Mouse (Mus musculus): Measurements from ENCODE around the gene Atp6v0d1. TPM values are rescaled to one million over a fixed set of nuclear protein-coding genes. Genes with fewer than 3 reads are reported as not detected.
"Not testable (repeated sequence)": the region's sequence is repeated elsewhere in the genome, so short reads cannot be mapped to it uniquely, and the experiment has no call there.

Atp6v0d1 gene
- 27.5 and 33.4 TPM in 2 replicates for total RNA-seq (2017)

DNA sequence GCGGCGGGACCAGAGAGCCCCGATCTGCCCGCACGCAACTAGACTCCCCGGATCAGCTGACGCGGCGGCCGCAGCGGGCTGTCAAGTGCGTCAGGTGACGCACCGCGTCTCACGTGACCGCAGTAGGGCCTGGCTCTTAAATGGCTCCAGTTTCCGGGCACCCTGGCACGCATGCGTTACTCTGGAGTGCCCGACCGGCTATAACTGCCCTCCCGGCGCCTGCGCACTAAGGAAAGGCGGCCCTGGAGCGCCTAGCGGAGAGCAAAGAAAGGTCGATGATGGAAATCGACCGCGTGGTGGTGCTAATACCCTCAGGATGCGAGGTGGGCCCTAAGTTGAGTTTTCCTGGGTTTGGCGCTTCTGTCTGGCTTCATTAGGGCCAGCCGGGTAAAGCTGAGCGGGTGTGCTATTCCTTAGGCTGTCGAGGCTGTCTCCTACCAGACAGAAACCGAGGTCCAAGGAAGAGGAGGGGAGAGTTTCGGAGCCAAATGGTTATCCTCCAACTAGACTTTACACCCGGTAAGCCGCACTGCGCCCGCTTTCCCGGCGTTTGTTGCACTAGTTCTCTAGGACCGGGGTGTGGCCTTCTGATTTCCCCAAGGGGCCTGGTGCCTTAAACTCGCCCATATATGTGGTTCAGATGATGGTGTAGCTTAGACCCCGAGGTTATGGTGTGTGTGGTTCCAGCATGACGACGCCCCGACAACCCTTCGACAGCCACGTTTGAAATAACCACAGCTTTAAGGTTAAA, at the start of gene Atp6v0d1:
Gene Atp6v0d1 (minus strand): TSS at position 96 of the 751 bp plus-strand sequence.
- ATAC-seq (replicated peaks; ENCODE audit: low read depth, poor library complexity, severe bottlenecking) = peak; percentile 82

DNA sequence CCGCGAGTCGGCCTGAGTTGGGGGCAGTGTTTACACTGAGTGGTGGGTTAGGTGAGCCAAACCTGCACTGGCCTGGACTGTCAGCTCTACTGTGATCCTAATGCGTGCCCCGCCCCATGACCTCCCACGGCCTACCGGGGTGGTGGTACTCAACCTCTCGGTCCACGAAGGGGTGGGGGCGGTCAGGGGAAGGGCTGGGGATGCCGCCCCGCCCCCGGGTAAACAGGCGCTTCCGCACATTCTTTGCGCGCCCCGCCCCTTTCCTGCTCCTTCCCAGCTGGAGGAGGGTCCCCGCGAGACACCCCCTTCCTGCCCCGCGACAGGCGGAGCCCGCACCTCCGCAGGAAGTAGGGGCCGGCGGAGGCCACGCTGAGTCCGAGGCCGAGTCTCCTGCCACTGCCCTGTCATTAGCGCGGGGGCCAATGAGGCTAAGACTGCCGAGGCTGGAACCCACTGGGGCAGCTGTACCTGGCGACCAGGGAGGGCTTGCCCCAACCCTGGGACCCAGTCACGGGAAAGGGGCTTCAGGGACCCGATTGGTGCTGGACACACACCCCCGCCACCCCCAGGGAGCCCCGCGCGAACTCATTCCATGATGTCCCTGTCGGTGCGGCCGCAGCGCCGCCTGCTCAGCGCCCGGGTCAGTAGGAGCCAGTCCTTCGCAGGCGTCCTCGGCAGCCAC, 48.1 kb upstream of the Atp6v0d1 start:
- peak; percentile 6 for ATAC-seq (replicated peaks; ENCODE audit: low read depth, poor library complexity, severe bottlenecking)

DNA sequence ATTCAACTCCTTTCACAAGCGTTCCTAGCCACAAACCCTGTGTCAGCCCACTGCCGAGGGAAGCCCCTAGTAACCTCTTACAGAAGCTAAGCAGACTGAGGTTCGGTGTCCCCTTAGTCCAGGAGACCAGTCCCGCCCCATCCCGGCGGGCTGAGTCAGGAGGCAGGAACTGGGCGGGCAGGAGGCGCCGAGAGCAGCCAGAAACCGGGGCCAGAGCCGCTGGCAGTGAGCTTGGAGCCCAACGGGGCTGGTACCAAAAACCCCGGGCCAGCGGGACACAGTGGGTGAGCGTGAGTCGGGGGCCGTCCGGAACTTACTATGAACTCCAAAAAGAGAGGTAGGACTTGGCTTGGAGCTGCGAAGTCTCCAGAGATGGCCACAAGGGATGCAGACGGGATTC, 47.2 kb upstream of the Atp6v0d1 start:
- no peak for ATAC-seq (replicated peaks; ENCODE audit: low read depth, poor library complexity, severe bottlenecking)

DNA sequence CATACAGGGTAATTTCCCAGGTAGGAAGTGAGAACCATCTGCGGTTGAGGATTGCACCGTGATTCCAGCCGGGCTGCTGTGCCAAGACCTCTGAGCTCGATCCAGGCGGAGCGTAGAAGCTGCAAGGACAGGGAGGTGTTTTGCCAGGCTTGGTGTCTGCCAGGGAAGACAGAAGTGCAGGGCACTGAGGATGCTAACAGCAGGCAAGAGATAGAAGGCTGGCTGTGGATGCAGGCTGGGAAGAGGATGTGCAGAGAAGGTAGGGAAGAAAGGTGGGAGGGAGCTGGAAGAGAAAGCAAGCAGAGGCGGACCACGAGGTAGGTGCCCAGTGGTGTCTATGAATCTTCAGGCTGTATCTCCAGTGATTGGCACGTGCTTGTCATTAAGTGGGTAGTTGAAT, 46.0 kb upstream of the Atp6v0d1 start:
- no peak for ATAC-seq (replicated peaks; ENCODE audit: low read depth, poor library complexity, severe bottlenecking)

DNA sequence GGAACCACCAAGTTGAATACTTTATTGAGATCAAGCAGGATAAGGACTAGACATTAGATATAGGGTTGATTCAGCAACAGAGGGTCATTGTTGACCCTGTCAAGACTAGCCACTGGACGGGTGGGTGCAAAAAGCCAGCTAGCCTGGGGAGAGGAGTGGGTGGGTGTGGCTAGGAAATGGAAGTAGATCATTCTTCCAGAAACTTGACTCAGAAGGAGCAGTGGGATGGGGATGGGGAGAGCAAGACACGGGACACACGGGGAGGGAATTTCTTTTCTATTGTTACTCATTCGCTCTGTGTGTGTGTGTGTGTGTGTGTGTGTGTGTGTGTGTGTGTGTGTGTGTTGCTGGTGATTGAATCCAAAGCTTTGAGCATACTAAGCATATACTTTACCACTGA, 43.9 kb upstream of the Atp6v0d1 start:
- ATAC-seq (replicated peaks; ENCODE audit: low read depth, poor library complexity, severe bottlenecking) = no peak

DNA sequence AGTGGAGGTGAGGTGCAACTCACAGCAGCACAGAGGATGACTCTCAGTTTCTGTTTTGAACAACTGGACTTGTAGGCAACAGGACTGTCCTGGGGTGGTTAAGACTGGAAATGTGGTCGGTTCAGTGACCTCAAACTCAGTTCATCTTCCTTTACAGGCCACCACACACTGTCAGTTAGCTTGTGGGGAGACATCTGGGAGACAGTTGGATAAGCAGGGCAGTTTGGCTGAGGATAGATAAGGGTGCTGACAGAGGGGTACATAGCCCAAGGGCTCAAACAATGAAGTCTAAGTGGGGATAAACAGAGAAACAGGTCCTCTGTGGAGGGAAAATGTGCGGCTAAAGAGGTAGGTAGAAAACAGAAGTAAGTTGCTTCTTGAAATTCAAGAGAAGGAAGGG, 43.5 kb upstream of the Atp6v0d1 start:
- ATAC-seq (replicated peaks; ENCODE audit: low read depth, poor library complexity, severe bottlenecking) = peak; percentile 60

DNA sequence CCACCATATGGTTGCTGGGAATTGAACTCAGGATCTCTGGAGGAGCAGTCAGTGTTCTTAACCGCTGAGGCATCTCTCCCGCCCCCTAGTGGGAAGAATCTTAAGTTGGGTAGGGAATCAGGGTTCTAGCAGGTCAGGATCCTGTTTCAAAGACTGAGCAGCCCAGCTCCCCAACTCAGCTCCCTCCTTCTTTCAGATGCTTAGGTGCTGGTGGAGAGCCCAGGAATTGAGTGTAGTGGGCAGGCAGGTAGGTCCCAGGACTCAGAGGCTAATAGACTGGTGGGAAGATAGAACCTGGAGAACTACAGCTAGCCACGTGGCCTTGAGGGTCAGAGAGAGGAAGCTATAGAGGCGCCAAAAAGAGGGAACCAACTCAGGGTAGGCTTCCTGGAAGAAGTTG, 41.8 kb upstream of the Atp6v0d1 start:
- no peak for ATAC-seq (replicated peaks; ENCODE audit: low read depth, poor library complexity, severe bottlenecking)

DNA sequence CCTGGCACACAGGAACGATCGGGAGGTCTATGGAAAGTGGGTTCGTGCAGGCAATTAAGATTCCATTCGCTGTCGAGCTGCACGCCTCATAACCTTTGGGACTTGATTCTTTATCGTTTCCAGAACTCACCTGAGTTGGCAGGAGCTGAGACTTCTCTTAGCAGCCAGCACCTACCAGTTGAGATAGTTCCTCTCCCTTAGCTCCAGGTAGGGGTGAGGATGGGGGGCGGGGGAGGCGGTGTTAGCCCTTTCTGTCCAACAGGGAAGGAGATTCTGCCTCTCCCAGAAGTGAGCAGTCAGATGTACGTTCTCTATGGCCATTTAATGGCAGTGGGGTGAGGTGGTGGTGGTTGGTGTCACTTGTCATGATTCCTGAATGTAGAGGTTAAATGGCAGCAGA, 41.2 kb upstream of the Atp6v0d1 start:
- ATAC-seq (replicated peaks; ENCODE audit: low read depth, poor library complexity, severe bottlenecking) = no peak

DNA sequence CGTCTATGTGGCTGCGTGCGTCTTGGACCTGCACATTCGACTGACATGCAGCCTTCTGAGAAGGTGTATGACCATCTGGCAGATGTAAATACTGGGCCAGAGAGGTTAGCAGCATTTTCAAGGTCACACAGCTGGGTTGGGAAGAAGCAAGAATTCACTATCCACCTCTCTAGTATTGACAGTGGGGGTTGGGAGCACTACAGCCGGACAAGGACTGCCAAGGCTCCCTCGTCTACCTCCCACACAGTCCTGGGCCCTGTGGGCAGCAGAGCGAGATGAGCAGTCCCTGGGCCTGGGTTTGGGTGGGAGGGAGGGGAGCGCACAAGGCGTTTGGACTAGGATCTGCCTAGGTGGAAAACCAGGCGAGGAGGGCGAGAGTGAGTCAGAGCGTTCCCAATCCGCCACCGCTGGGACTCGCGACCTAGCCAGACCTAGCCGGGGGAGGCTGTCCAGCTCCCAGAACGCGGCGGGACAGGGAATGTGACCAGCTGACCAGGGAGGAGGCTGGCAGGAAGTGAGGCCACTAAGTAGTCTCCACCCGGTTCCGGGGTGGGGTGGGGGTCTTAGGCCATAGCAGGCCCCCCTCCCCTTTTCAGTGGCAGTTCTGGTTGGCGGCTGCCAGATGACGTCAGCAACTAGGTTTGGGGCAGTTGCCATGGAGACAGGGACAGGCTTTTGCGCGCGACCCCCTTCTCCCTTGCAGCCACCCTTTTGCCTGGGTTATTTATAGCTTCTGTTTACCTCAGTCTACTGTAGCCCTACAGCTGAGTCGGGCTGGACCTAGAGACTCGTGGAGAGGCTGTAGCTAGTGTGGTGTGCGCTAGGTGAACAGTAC, 40.6 kb upstream of the Atp6v0d1 start:
- ATAC-seq (replicated peaks; ENCODE audit: low read depth, poor library complexity, severe bottlenecking) = peak; percentile 30

DNA sequence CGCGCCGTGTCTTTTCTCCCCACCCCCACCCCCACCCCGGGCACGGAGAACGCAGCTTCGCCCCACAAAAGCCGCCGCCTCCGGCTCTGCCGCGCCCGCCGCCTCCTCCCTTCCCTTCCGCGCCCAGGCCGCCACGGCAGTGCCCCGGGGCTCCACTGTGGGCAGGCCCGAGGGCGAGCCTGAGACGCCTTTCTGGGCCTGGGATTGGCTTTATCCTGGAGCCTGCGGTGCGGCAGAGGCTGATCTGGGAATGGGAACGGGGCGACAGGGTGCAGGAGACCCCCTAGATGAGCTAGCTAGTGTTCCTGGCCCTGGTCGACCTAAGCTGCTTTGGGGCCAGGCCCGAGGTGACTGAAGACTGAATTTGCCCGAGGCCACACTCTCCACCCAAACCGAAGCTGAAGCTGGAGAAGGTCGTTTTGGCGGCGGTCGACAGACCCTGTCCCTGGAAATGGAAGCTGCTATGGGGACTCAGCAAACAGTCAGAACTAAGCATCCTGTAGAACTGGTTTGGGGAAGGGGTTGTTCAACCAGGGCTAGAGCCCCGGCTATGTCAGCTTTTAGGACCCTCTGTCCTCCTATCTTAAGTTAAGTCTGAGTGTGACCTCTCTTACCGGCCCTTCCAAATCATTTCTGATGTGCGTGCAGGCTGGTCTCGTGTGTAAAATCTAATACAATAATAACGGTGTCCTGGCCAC, 39.8 kb upstream of the Atp6v0d1 start:
- ATAC-seq (replicated peaks; ENCODE audit: low read depth, poor library complexity, severe bottlenecking) = no peak

DNA sequence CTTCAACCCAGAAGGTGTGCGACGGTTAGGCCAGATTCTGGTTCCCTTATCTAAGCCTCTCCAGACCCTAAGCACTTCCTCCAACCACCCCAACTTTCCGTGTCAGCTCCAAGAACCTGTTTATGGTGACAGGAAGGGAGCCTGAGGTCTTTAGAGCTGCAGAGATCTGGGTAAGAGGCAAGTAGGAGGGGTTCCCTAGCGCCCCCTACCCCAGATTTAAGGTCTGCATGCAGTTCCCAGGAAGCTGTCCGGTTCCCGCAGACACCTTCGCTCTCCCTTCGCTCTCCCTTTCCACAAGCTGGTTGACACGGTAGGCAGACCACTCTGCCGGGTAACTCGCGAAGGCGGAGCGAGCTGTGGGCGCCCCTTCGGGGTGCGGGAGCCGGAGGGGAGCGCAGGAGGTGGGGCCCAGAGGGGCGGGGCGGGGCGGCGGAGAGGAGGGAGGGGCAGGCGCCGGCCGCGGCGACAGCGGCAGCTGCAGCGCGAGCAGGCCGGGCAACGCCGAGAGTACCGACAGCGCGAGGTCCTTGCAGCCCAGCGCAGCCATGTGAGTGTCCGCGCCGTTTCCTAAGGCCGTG, 39.0 kb upstream of the Atp6v0d1 start, which contains the start of gene Ripor1:
Gene Ripor1 (plus strand): TSS at position 452 of the 578 bp plus-strand sequence.
- ATAC-seq (replicated peaks; ENCODE audit: low read depth, poor library complexity, severe bottlenecking) = peak; percentile 55

DNA sequence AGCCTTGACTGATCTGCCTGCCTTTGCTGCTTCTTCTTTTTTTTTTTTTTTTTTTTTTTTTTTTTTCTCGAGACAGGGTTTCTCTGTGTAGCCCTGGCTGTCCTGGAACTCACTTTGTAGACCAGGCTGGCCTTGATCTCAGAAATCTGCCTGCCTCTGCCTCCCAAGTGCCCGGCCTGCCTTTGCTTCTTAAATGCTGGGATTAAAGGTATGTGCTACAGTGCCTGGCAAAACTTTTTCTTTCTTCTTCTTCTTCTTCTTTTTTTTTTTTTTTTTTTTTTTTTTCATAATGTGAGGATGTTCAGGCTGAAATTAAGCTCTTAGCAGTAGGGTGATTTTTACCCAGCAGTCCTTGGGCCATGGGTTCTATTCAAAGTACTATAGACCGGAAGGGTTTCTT, 36.7 kb upstream of the Atp6v0d1 start:
- not testable (repeated sequence) for ATAC-seq (replicated peaks; ENCODE audit: low read depth, poor library complexity, severe bottlenecking)

DNA sequence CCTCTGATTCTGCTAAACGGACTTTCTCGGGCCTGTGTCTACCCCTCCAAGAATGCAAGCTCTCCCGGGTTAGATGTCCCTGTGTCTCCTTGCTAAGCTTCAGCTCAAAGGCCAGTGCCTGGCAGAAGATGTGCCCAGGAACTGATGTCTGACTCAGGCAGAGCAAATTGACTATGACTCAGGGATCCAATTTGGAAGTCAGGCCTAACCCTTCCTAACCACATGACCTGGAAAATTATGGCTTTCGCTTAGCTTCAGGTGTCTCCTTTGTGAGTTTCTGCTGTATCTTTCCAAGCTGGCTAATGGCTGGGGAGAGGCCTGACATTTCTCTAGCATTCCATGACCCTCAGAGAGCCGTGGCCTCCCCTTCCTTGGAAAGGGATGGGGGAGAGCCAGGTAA, 35.5 kb upstream of the Atp6v0d1 start:
- no peak for ATAC-seq (replicated peaks; ENCODE audit: low read depth, poor library complexity, severe bottlenecking)

DNA sequence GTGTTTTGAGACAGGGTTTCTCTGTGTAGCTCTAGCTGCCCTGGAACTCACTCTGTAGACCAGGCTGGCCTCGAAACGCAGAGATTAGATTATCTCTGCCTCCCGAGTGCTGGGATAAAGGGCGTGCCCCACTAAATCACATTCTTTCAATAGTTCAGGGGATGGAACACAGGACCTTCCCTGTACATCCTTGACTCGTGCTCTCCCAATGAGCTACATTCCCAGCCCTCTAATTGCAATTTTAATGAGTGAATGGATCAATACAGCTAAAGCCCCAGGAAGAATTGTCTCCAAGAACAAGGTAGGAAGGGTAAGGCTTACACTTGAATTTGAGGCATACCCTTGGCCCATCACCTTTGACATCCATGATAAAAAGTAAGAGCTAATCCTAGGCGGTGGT, 32.9 kb upstream of the Atp6v0d1 start:
- no peak for ATAC-seq (replicated peaks; ENCODE audit: low read depth, poor library complexity, severe bottlenecking)

DNA sequence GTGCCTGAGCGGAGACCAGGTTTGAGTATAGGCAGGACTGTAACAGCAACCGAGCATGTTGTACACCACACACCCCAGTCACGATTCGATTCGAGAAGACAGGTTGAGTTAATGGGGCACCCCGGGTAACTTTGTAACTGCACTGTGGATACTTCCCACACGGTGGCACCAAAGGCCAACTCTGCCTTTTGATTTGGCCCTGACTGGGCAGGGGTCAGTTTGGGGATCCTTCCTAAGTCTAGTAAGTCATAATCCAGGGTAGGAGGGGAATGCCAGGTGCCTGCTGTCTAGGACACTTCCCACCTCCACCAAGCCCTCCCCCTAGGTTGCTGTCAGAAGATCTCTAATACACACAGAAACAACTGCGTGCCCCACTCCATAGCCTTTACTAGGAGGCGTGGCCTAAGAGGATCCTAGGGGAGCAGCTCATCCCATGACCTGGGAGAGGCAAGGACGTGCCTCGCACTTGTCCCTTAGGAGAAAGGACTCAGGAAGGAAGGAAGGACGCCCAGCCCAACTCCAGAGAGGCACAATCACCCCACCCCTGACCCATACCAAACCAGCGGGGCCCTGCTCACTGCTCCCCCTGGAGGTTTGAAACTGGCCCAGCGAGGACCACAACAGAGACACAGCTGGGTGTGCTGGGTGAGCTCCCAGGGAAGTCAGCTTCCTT, 30.7 kb upstream of the Atp6v0d1 start:
- ATAC-seq (replicated peaks; ENCODE audit: low read depth, poor library complexity, severe bottlenecking) = peak; percentile 95

DNA sequence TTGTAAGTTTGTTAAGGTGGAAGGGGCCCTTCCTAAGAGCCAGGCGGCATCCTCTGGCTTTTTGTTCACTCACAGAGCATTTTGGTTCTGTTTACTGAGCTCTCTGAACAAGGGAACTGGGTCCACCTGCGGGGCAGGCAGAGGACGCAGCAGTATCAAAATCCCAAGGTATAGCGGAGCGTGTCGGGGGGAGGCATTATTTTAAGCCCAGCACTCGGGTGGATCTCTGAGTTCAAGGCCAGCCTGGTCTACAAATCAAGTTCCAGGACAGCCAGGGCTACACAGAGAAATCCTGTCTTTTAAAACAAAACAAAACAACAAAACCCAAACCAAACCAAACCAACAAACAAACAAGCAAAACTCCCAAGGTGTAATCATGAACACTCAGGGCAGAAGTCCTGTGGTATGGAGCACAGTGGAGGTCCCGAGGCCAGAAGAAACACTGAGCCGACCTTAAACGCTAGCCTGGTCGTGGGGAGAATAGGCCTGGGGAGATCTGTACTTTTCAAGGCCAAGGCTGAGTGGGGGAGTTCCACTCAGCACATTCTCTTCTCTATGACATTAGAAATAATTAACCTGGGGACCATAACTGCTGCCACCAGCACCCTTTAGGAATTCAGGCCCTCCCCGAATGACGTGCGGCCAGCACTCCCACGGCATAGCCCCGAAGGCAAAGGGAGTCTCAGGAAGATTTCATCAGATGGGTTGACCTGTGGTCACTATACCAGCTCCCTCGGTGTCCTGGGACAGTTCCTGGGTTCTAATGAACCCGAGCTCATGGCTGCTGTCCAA, 28.8 kb upstream of the Atp6v0d1 start:
- ATAC-seq (replicated peaks; ENCODE audit: low read depth, poor library complexity, severe bottlenecking) = no peak

DNA sequence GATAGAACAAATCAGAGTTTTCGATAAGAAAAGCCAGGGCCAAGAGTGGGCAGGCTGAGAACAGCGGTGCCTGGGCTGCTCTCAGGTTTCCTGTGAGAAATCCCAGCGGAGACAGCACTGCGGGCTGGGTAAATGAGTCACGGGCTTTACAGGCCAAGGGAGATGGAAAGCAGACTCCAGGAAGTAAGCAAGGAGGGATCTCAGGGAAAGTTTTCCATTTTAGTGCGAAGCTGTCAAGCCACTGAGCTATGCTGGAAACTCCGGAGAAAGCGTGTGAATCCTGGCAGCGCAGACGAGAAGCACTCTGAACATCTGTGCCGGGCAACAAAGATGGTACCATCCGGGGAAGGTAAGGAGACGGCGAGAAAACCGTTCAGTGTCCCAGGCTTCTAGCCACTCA, 28.0 kb upstream of the Atp6v0d1 start:
- ATAC-seq (replicated peaks; ENCODE audit: low read depth, poor library complexity, severe bottlenecking) = no peak

DNA sequence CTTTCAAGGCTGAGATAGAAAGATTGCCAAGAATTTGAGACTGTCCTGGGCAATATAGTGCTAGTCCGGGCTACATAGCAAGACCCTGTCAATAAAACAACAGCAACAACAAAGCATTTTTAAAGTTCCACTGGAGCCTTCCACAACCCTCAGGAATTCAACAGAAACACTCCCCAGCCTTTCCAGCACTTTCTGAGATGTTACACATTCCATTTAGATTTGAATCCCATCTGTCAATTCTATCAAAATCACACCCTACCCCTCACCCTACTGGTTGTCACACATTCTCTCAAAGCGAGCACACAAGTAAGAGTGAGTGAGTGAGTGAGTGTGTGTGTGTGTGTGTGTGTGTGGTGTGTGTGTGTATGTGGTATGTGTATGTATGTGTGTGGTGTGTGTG, 26.6 kb upstream of the Atp6v0d1 start:
- no peak for ATAC-seq (replicated peaks; ENCODE audit: low read depth, poor library complexity, severe bottlenecking)
